Mouse (Mus musculus): ENCODE results near the gene Snx15.
"Not testable (repeated sequence)": the region's sequence is repeated elsewhere in the genome, so short reads cannot be mapped to it uniquely, and the experiment has no call there.

Snx15 gene

DNA sequence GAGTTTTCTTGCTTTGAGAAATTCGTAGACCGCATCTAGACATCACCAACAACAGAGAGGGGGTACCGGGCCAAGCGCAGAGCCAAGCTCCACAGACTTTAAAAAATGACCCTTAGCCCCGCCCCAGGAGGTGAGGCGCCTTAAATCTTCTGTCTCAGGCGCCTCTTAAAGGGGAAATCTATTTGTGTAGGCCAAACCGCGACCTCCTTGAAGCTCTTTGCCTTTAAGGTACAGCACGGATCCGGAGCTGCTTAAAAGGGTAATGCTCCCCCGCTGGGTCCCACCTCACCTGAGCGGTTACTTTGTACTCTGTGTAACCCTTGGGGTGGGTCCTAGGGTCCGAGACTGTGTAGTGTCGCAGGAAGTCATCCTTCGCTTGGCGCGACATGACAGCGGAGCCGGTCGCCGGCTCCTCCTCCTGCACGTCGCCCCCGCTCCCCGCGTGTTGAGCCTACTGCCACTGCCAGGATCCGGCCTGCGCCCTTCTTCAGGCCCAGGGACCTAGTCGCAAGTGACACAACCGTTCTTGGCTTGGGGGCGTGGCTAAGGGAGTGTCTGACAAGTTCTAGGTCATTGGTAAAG is at the start of gene Snx15:
Gene Snx15, minus strand, starts transcription at position 545 of the 582 bp plus-strand sequence.
- peak; percentile 94 to 95 for DNase-seq (ENCODE audit: low spot score in 2 of 2)

DNA sequence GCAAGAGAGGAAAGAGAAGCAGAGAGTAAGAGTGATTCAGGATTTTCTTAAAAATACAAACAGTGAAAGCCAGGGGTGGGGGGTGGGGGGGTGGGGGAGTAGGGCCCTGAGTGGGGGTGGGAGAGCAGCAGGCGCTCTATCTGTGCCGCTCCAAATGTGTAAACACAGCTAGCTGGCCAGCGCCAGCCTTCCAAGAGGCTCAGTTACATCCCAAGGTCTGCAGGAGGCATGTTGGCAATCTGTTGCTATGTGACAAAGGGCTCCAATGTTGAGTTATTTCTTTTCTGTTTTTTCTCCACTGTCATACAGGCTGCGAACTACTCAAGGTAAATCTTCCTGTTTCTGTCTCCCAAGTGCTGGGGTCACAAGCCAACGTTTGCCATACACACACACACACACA is 46.7 kb upstream of the Snx15 start:
- no peak for DNase-seq (ENCODE audit: low spot score in 2 of 2)

DNA sequence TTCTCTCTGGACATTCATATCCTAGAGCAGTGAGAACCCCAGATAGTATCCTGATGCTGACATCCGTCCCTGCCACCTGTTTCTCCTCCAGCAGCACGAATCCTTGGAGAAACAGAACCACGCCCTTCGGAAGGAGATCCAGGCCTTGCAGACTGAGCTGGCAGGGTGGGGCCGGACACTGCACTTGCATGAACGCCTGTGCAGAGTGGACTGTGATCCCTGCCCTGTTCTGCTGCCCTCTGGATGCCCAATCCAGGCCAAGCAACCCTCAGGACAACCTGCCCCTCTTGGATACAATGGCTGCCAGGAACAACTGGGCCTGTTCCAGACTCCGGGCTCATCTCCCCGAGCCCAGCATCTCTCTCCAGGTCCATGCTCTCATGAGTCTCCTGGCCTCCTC is 43.1 kb upstream of the Snx15 start:
- peak in 1 of 2 experiments; percentile 13 for DNase-seq (ENCODE audit: low spot score in 2 of 2)

DNA sequence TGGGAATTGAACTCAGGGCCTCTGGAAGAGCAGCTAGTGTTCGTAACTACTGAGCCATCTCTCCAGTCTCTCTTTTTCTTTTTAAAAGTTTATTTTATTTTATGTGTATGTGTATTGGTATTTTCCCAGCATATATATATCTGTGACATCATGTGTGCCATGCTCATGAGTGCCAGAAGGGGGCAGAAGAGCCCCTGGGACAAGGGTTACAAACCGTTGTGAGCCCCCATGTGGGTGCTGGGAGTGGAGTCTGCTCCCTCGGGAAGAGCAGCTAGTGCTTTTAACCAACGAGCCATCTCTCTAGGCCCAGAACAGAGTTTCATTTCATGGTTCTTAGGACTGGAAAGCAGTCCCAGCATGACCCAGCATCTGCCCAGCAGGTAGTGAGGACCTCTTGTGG is 38.6 kb upstream of the Snx15 start:
- no peak for DNase-seq (ENCODE audit: low spot score in 2 of 2)

DNA sequence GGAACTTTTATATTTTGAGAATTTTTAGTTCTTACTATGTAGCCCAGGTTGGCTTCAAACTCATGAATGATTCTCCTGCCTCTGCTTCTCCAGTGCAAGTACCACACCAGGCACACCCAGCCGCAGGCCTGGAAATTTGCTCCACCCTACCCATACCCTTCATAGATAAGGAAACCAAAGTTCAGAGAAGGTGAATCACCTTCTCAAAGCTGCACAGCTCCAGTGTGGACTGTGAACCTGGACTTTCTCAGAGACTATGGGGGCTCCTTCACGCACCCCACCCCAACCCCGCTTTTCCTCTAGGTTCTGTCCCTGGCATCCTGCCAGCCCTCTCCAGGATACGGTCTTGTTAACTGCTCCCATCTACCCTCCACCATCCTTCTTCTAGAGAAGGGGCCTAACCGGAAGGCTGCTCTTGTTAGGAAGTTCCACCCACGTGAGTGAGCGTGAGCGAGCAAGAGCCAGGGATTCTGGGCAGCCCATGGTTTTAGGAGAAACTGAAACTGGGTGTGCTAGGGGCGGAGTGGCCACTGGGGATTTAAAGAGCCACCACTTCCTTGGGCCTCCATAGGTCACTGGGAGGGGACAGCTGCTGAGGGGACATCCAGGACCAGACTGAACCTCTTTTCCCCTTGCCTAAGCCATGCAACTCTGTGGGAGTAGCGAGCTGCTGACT is 35.9 kb upstream of the Snx15 start:
- peak; percentile 13 to 47 for DNase-seq (ENCODE audit: low spot score in 2 of 2)

DNA sequence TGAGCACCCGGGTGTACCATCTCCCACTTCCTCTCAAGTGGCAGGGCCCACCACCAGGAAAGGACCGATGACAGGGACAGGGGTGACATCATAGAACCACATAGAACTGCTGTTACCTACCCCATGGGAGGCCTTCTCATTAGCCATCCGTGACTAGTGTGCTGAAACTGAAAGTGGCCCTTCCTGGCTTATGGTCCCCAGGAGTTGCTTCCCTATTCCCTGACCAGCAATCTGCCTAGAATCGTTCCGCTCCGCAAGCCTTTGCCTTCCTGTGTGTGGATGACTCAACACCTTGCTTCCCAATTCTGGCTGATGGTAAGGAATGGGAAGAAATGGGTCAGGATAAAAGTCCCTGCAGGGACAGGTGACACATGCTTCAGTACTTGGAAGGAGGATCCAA is 29.1 kb upstream of the Snx15 start:
- no peak for DNase-seq (ENCODE audit: low spot score in 2 of 2)

DNA sequence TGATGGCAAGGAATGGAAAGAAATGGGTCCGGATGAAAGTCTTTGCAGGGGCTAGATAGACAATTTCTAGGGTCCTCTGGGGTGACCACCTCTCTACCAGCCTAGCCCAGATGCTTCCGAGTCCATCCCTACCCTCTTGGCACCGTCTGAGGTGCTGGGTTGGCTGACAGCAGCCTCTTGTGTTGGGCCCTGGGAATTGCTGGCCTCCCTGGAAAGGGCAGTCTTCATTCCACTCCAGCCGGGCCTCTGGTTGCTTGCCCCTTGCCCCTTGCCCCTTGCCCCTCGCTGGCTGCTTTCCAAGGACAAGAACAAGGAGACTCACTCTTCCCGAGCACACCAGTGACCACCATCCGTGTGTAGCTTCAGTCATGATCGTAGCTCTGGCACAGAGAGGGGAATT is 28.3 kb upstream of the Snx15 start:
- no peak for DNase-seq (ENCODE audit: low spot score in 2 of 2)

DNA sequence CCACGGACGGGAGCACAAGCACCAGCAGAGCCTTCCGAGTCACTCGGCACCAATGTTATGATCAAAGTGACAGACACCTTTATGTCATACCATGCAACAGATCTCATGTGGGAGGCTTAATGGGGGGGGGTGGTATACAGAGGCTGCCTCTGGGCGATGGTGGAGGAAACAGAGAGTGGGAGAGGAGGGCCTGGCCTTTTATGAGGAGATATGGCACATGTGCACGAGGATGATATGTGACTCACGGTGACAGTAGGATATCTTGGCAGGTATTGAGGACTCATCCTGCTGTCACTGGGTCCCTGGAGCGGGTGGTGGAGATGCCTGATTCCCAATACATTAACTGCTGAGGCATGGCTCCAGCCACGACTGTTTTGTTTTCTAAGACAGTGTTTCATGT is 27.1 kb upstream of the Snx15 start:
- DNase-seq (ENCODE audit: low spot score in 2 of 2) = no peak

DNA sequence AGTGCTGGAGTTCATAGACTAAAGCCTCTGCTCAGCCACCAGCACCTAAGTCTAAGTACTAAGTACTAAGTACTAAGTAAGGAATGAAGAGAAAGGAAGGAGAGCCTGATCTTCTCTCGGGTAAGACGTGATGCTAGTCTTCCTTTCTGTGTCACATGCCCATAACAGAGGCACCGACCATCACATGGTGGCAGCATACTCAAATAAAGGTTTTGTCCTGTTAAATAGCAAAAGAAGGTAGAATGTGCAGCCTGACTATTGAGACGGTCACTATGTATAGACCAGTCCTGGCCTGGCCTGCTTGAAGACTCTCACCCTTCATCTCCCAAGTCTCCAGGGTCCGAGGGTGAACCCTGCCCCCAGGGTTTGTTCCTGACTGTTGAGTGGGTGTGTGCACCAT is 16.7 kb upstream of the Snx15 start:
- DNase-seq (ENCODE audit: low spot score in 2 of 2) = no peak

DNA sequence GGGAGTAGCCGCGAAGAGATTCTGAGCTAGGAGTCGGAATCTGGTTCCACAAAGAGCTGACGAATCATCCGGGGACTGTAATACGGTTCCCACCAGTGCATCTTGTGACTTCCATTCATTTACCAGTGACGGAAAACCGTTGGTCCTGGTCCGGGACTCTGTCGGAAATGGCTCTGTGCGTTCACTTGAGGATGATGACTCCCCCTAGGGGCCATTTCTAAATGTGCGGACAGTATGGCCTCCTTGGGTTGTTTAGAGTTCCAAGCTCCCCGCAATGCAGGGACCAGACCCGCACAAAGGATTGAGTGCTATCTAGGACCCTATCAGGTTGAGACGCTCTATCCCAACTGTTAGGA is 13.3 kb upstream of the Snx15 start, which contains the start of gene Arl2:
Gene Arl2, minus strand, starts transcription at position 155 of the 356 bp plus-strand sequence.
- peak; percentile 48 to 69 for DNase-seq (ENCODE audit: low spot score in 2 of 2)

DNA sequence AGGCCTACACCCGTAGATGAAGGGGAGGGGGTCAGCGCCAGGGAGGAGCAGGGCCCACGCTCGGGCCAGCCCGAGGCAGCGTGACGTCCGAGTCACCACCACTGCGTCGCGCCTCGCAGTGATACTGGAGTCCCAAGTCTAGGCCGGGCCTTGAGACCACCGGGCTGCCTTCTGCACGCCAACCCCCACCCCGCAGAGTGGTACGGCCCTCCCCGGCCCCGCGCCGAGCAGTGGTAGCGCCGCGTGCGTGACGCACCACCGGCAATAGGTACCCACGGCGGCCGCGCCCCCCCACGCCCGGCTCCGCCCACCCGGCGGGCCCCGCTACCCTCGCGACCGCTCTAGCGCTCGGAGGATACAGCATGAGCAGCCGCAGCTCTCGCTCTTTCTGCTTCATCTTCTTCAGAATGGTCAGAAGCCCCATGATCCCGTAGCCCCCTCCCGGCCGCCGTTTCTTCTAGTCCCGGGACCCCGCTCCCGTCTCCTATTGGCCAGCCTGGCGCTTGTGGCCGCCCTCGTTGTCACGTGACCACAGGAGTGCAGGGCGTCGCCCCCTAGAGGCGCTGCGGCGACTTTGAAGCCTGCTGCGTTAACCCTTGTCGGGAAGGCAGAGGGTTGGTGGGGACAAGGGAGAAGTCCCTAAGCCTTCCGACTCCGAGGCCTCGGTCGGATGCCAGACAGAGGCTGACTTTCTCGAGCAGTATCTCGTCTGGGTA is 12.7 kb upstream of the Snx15 start, which contains the start of gene Batf2:
Gene Batf2, plus strand, starts transcription at position 306 of the 716 bp plus-strand sequence.
- DNase-seq (ENCODE audit: low spot score in 2 of 2) = peak; percentile 84 to 87

DNA sequence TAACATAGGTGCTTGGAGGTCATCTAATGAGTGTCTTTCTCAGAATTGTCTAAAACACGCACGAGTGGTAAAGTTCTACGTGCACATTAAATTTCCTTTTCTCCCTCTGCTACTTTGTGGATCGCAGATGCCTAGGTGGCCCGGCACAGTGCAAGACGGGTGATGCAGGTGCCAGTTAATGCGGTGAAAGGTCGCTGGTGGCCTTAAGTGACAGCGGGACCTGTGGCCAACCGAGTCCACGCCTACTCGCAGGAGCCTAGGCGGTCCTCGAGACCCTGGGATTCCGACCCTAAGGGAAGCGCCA is 12.2 kb upstream of the Snx15 start:
- DNase-seq (ENCODE audit: low spot score in 2 of 2) = no peak

DNA sequence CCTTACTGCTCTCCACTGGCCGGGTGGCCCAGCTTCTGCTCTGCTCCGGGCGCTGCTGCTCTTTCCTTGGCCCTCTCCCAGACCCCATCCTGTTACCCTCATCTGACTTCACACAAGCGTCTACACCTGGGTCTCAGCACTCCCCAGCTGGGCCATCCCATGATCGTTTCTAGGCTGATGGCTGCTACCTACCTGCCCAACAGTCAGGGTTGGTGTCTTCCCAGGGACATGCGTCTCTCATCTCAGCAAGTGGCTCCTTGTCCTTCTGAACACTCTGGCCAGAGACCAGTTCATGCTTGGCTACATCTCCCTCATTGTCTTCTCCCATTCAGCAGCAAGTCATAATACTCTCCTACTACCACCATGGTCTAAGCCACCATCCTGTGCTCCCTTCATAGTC is 11.6 kb upstream of the Snx15 start:
- no peak for DNase-seq (ENCODE audit: low spot score in 2 of 2)

DNA sequence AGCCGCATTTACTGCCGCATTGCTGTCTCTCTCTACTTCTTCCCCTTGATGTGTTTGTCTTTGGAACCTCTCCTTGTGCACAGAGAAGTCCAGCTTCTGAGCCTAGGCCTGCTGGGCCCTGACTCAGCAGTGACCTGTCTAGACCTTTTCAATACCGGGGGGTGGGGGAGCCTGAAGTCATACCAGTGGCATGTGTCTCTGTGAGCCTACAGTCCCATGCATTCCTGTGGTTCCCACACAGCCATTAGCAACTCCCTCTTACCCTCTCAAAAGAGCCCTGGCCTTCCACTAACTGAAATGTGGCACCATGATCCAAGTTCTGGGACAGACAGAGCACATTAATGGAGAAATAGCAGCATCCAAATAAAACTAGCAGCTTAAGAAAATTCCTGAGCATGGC is 8.3 kb upstream of the Snx15 start:
- no peak for DNase-seq (ENCODE audit: low spot score in 2 of 2)

DNA sequence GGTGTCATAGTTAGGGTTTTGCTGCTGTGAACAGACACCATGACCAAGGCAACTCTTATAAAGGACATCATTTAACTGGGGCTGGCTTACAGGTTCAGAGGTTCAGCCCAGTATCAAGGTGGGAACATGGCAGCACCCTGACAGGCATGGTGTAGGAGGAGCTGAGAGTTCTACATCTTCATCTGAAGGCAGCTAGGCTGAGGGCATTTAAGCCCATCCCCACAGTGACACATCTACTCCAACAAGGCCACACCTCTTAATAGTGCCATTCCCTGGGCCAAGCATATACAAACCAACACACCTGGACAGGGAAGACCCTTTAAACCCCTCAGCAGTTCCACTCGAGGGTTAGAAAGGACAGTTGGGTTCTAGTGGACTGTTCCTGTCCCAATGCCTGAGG is 5.1 kb upstream of the Snx15 start:
- not testable (repeated sequence) for DNase-seq (ENCODE audit: low spot score in 2 of 2)

DNA sequence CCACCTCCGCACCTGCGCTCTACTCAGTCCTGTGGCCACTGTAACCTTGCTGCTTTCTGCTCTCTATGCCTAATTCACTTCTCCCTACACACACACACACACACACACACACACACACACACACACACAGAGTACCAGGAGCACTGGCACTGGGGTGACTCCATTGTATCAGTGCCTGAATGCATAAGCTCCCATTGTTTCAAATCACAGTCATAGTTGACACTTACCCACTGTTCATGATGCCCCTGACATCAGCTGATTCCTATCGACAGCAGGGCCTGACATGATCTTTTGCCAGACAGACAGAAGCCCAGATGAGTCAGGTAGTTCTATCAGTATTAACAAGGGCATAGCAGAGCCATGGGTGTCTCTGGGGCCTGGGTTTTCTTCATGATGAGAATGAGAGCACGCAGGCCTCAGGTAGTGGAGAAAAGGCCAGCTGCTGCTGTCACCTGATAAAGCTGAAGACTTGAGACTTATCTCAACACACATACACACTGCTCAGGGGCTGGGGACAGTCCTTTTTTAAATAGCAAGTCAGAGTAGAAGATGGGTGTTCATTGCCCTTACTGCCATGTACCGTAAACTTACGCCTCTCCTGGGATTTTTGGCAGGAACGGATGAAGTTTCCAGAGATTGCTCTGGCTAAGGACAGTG is 4.2 kb upstream of the Snx15 start:
- no peak for DNase-seq (ENCODE audit: low spot score in 2 of 2)

DNA sequence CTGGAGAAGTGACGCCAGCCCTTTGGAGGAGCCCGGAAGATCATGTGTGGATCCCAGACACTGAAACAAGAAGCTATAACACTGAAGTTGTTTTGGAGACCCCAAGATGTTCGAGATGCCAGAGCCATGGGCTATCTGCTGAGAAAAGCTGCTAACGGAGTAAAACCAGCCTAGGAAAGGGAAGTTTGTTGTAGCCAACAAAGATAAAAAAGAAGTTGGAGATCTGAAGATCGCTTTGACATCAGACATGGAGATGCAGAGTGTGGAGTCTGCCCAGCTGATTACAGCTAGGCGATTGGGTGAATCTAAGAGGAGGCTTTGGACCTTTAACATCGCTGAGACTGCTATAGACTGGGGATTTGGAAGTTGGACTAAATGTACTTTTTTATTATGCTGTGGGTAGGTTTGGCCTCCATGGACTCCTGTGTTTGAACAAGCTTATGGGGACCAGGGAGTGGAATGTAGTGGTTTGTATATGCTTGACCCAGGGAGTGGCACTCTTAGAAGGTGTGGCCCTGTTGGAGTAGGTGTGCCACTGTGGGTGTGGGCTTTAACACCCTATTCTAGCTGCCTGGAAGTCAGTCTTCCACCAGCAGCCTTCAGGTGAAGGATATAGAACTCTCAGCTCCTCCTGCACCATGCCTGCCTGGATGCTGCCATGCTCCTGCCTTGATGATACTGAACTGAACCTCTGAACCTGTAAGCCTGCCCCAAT is 2.5 kb upstream of the Snx15 start:
- not testable (repeated sequence) for DNase-seq (ENCODE audit: low spot score in 2 of 2)

DNA sequence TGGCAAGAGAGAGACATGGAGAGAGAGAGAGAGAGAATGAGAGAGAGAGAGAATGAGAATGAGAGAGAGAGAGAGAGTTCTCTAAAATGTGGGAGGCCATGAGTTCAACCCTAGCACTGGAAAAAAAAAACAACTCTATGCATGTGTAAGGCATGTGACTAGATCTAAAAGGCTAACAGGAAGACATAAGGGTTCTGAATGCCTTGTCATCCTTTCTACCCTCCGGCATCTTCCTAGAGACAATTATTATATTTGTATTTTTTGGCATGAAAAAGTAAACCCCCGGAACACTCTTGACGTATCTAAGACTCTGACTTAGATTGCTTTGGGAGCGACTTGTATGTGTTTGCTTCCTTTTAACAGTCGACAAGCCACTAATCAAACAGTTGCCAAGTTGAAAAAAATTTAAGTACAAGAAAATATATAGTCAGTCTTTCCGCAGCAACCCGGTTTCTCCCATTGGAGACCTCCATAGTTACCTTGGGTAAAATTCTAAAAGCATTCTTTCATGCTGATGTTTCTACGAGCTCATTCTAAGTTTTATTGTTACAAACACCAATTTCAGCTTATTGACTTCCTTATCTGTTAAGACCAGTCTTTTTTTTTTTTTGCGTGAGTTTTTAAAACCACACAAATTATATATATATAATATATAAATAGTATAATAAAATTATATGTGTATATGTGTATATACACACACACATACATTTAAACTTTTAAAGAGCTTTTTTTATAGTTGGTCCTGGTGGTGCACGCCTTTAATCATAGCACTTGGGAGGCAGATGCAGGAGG is 1.1 kb downstream of the Snx15 start:
- no peak for DNase-seq (ENCODE audit: low spot score in 2 of 2)

DNA sequence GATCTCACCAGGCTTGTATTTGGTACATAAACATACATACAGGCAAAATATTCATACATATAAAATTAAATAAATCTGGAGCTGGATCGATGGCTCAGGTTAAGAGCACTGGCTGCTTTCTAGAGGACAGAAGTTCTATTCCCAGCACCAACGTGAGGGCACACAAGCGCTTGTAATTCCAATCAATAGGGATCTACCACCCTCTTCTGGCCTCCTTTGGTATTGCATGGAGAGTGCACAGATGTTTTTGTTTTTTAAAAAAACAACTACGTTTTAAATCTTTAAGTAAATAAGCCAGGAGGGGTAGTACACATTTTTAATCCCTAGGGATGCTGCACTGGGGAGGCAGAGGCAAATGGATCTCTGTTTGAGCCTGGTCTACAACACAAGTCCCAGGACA is 1.8 kb downstream of the Snx15 start:
- no peak for DNase-seq (ENCODE audit: low spot score in 2 of 2)

DNA sequence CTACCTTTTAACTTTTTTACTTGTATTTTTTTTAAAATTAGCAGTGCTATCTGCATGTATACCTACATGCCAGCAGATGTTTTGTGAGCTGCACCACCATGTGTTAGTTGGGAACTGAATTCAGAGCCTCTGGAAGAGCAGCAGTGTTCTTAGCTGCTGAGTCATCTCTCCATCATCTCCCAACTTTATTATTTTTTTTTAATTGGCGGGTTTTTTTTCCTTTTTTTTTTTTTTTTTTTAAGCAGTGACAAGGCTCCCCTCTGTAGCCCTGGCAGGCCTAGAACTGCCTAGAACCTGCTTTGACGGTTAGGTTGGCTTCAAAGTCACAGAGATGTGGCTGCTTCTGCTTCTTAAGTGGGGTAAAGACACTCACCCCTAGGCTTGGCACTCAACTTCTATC is 3.2 kb downstream of the Snx15 start:
- DNase-seq (ENCODE audit: low spot score in 2 of 2) = no peak

DNA sequence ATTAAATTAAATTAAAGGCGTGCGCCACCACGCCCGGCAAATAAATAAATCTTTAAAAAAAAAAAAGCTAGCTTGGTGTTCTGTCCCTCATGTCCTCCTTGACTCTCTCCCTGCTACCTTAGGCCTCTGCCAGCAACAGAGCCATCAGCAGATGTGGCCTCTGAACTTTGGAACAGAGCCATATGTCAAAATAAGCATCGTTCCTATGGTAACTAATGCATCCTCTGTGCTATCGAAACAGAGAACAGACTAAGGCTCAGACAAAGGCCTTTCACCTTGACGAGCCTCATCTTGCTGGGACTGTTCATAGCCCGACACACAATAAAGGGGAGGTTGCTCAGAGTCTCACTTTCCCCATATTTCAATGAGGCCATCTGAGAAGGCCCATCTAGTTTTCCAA is 4.8 kb downstream of the Snx15 start:
- DNase-seq (ENCODE audit: low spot score in 2 of 2) = no peak

Data from urinary bladder, postnatal 36 days (tissue).